Mouse (Mus musculus) spleen, adult 12 weeks (tissue): ENCODE results near the gene Col27a1.

Source experiments
- DNase-seq: peaks from one replicate; pipeline ENCODE4 v3.0.0; 2022; ENCODE audit warnings: low spot score

Col27a1 gene

DNA sequence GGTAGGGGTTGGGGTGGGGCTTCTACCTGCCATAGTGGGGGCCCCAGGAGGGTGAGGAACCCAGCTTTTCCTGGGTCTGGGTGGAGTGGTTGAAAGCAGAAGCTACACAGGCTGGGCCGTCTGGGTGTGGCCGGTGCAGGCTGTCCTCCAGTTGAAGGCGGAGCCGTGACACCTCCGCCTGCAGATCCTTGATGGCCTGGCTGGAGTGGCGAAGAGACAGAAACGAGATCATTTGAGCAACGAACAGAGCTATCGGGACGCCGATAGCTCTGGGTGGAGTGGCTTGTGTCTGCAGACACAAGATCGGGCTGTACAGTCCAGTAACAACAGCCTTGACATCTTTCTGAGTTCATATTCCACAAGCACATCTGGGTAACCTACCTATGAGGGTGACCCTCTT, 160.5 kb downstream of the Col27a1 start:
- peak; percentile 64 for DNase-seq

DNA sequence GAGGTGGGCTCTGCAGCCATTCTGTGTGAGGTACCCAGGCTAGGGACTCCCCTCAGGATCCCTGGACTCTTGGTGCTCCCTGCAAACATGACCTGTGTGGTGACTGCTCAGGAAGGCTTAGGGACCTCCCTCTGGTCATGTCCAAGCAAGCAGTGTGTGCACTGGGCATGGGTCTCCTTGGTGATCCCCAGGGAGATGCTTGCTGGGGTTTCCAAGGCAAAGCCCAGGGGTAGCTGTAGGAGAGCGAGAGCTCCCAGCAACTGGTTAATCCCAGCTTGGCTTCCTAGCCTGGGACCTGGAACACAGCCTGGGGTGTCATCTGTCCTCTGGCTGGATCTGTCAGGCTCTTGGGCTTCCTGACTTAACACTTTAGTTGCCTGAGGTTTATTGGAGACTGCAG, 161.6 kb downstream of the Col27a1 start:
- DNase-seq, result no peak

DNA sequence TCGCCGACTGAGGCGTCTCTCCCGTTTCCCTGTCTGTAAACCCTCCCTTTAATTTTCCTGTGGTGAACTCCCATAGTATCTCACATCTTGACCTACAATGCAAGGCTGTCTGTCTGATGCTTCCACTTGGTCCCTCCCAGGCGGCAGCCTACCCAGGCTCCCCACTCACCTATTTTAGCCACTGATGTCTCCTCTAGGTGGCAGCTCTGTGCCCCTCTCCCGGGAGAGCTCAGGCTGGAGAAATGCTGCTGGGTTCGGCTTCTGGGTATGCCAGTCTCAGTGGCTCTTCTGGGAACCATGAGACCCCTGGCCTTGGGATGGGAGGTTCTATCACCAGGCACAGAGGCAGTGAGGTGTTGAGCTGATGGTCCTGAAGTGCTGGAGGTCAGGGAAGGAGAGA, 163.7 kb downstream of the Col27a1 start:
- DNase-seq, result no peak

DNA sequence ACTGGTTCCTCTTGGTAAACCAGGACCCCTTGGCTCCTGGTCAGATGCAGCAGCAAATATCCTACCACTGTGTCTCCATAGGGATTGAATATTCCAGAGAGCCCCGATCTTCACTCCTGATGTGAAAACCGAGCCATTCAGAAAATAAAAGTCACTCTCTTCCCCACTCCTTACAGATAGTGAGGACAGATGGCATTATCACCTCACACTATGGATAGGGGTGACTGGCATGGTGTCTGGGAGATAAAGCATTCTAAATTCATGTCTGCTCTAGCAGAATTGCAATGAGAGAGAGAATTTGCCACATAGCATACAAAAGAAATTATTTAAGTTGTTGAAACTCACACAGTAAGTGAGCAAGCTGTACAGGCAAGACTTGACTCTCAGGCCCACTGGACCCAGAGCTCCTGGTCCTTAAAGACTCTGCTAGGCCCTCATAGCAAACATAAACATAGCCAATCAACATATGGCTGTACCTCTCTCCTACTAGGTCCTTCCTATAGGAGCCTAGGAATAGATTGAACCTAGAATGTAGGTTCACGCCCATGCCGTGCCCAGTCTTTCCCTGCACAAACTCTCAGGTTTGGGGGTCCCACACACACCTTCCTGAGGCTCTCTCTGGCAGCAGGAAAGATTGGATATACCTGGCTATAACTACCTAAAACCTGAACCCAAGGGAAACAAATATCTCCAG, 169.0 kb downstream of the Col27a1 start:
- DNase-seq, result no peak

DNA sequence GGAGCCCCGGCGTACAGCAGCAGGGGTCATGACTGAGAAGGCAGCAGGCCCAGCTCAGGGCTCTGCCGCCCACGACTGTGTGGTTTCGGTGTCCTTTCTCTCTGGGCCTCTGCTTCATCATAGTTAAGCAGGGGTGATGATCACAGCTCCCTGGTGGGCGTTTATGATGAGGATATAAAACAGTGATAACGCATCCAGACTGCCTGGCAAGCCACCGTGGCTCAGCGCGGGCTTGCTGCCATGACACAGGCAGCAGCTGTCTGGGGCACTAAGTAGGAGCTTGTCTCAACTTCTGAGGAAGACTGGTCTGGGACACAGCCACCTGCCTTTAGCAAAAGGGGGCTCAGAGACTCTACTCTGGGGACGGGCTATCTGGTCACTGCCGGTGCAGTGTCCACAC, 169.7 kb downstream of the Col27a1 start:
- no peak for DNase-seq

DNA sequence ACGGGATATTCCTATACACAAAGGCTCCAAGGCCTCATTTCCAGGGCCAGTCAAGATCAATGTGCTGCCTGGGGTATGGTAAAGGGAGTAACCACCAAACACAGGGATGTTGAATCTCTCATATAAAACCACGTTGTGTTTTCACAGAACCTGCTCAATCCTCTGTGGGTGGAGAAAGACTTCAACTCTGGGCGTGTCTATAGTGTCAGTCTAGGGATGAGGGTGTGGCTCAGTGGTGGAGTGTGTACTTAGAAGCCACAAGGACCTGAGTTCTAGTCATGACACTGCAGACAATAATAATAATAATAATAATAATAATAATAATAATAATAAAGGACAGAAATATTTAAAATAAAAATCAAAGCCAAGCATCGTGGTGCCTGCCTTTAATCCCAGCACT, 170.5 kb downstream of the Col27a1 start:
- no peak for DNase-seq
